Mouse (Mus musculus): ENCODE data around the gene Slc15a1. TPM values are rescaled to one million over a fixed set of nuclear protein-coding genes. Genes with fewer than 3 reads are reported as not detected.

Slc15a1 gene
- polyA plus RNA-seq, 1 experiment = 0.07 TPM

DNA sequence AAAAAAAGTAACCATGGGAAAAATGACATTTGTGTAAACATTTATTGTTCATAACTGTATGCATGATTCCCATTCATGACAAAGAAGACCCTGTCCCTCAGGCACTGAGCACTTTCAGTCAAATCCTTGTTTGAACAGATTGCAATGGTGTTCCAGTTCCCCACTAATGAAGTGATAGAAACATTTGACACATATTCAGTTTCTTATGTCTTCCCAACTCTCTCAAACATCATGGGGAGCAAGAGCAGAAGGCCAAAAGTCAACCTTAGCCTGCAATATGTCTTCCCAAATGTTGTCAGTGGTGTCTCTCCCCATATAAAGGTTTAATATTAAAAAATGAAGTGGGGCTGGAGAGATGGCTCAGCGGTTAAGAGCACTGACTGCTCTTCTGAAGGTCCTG lies 19.3 kb downstream of the Slc15a1 start:
- TF ChIP-seq CTCF (IDR thresholded peaks at IDR 0.05; ENCODE audit: borderline replicate concordance, extremely low read depth, insufficient read depth, insufficient read length) = no peak
- TF ChIP-seq POLR2A (IDR thresholded peaks at IDR 0.05; ENCODE audit: borderline replicate concordance, extremely low read depth, insufficient read depth, insufficient read length, poor library complexity, severe bottlenecking) = no peak
- no peak for DNase-seq (ENCODE audit: low read depth)

DNA sequence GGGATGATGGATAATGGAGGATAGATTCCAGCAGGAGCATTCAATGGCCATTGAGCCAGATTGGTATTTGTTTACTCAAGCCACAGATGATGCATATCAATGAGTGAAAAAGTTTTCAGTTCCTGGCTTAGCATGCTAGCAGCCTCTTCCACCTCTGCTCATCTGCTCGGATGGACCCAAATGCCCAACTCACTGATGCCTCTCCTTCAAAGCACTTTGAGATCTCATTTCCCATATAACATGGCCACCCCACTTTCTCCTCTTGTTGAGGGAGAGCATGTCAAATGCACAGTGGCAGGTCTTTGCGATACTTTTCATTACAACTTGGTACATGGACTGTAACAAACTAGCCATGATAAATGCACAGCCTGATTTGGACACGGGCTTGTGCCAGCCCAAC lies 20.6 kb downstream of the Slc15a1 start:
- no peak for DNase-seq (ENCODE audit: low read depth)

DNA sequence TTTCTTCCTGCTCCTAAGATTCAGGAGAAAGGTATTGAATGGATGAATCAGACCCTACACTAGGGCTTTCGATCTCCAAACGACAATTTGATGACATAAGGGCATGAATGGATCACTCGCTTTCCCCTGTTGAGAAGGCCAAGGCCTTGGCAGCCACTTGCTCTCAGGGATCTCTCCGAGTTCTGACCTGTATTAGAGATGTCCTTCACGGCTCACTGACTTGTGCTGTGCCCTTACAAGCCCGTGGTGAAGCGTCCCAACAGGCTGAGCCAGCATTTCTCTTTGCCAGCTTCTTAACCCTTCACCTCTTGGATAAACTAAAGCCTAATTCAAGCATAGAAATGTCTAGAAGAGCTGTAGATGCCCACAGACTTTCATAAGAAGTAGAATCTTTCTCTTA lies 22.9 kb downstream of the Slc15a1 start:
- no peak for DNase-seq (ENCODE audit: low read depth)
- TF ChIP-seq CTCF (IDR thresholded peaks at IDR 0.05; ENCODE audit: borderline replicate concordance, extremely low read depth, insufficient read depth, insufficient read length) (no peak), POLR2A (IDR thresholded peaks at IDR 0.05; ENCODE audit: borderline replicate concordance, extremely low read depth, insufficient read depth, insufficient read length, poor library complexity, severe bottlenecking) (no peak)

More for the DNA sequence above, 20.6 kb downstream of the Slc15a1 start:
- TF ChIP-seq CTCF (IDR thresholded peaks at IDR 0.05; ENCODE audit: borderline replicate concordance, extremely low read depth, insufficient read depth, insufficient read length) = no peak
- no peak for TF ChIP-seq POLR2A (IDR thresholded peaks at IDR 0.05; ENCODE audit: borderline replicate concordance, extremely low read depth, insufficient read depth, insufficient read length, poor library complexity, severe bottlenecking)

DNA sequence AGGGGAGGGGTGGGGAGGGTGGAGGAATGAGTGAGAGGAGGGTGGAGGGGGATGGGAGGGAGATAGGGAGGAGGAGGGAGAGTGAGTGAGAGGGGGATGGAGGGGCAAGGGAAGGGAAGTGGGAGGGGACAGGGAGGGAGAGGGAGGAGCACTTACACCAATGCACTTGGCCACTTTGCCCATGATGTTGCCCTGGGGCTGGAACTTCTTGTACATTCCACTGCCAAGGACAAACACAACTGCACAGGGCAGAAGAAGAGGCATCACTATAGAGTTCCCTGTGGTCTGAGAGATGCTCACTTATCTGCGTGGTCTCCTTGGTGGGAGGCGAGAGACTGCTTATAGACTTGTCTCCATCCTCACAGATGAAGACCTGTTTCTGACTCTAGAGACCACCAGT lies 23.5 kb downstream of the Slc15a1 start:
- no peak for TF ChIP-seq CTCF (IDR thresholded peaks at IDR 0.05; ENCODE audit: borderline replicate concordance, extremely low read depth, insufficient read depth, insufficient read length)
- TF ChIP-seq POLR2A (IDR thresholded peaks at IDR 0.05; ENCODE audit: borderline replicate concordance, extremely low read depth, insufficient read depth, insufficient read length, poor library complexity, severe bottlenecking) = no peak

DNA sequence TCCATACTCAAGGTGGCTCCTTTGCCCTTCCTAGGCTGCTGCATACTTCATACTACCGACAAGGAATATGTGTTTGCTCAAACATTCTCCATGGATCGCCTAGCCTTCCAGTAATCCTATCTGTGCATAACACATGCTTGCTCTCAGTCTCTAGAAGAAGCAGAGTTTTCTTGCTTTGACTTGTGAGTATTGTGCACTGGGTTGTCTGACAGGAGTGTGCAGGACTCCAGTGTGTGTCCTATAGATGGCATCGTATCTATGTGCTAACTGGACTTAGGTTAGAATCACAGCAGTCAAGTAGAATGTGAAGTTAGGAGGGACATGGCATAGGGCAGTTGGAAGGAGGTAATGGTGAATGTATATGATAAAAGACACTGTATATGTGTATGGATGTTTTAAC lies 26.0 kb downstream of the Slc15a1 start:
- TF ChIP-seq POLR2A (IDR thresholded peaks at IDR 0.05; ENCODE audit: borderline replicate concordance, extremely low read depth, insufficient read depth, insufficient read length, poor library complexity, severe bottlenecking) (no peak), CTCF (IDR thresholded peaks at IDR 0.05; ENCODE audit: borderline replicate concordance, extremely low read depth, insufficient read depth, insufficient read length) (no peak)
- no peak for DNase-seq (ENCODE audit: low read depth)

More for the DNA sequence above, 23.5 kb downstream of the Slc15a1 start:
- no peak for DNase-seq (ENCODE audit: low read depth)

DNA sequence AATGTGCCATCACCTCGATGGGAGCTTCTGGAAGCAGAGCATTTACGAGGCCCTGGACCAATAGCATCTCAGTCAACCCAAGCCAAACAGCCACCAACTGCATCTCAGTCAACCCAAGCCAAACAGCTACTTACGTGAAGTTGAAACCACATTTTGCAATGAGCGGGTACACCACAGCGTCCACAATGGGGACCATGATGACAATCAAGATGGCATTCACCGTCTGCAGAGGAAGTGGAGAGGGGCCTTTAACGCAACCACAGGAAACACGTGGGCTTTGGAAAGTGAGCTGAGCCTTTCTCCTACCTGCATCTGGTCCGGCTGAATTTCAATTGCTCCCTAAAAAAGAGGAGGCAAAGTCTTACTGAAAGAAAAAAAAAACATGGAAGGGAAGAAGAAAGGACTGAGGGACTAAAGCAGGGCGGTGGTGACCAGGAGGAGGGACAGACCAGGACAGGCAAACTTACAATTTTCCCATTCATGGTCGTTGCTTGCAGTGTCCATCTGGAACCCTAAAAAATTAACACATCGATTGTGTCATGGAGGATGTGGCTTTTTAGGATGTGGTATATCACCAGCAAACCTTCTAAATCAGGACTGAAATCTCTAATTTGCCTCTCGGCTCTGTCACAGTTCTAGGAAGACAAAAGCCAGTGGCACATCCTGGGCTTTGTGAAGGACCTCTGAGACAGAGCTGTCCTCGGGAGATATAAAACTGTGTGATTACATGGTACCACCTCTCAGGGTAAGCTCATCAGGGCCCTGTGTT lies 26.9 kb downstream of the Slc15a1 start:
- DNase-seq (ENCODE audit: low read depth) = no peak
- no peak for TF ChIP-seq CTCF (IDR thresholded peaks at IDR 0.05; ENCODE audit: borderline replicate concordance, extremely low read depth, insufficient read depth, insufficient read length)
- TF ChIP-seq POLR2A (IDR thresholded peaks at IDR 0.05; ENCODE audit: borderline replicate concordance, extremely low read depth, insufficient read depth, insufficient read length, poor library complexity, severe bottlenecking) = no peak

DNA sequence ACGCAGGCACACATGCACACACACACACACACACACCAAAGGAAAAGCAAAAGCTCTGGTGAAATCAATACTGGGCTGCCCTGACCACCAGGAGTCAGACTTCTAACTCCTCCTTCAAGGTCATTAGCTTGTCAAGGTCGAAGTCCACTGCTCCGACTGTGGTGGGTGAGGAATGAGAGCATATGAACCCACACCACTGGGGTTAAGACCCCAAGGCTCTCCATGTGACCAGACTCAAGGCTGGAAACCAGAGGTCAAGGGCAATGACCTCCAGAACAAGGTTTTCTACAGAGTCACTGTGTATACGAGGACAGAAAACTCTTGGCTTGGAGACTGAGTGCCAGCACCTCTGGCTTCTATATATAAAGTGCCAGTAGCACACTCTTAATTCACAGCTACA lies 31.2 kb downstream of the Slc15a1 start:
- TF ChIP-seq POLR2A (IDR thresholded peaks at IDR 0.05; ENCODE audit: borderline replicate concordance, extremely low read depth, insufficient read depth, insufficient read length, poor library complexity, severe bottlenecking) (no peak), CTCF (IDR thresholded peaks at IDR 0.05; ENCODE audit: borderline replicate concordance, extremely low read depth, insufficient read depth, insufficient read length) (no peak)
- DNase-seq (ENCODE audit: low read depth) = no peak

DNA sequence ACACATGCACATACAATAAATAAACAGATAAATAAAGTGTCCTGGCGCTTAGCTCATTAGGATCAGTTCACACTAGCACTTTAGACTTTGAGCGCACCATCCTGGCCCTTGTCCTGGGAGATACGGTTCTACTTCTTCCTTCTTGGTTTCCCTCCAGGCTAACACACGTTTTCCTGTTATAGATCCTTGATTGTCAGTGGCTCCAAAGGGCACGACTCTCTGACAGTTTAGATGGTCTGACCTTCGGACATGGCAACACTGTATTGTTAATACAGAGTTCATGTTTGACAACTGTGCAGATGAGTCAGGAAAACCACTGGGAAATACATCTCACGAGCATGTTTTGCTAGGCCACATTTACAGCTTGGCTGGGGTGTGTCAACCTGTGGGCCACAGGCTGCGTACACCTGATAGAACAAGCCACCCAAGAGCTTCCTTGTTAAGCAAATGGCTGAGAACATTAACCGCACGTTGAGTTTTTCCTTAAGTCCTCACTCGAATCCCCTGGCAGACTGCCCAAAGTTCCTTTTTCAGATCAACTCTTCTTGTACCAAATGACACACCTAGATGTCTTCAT lies 33.4 kb downstream of the Slc15a1 start:
- TF ChIP-seq CTCF (IDR thresholded peaks at IDR 0.05; ENCODE audit: borderline replicate concordance, extremely low read depth, insufficient read depth, insufficient read length) = no peak
- no peak for TF ChIP-seq POLR2A (IDR thresholded peaks at IDR 0.05; ENCODE audit: borderline replicate concordance, extremely low read depth, insufficient read depth, insufficient read length, poor library complexity, severe bottlenecking)
- no peak for DNase-seq (ENCODE audit: low read depth)

DNA sequence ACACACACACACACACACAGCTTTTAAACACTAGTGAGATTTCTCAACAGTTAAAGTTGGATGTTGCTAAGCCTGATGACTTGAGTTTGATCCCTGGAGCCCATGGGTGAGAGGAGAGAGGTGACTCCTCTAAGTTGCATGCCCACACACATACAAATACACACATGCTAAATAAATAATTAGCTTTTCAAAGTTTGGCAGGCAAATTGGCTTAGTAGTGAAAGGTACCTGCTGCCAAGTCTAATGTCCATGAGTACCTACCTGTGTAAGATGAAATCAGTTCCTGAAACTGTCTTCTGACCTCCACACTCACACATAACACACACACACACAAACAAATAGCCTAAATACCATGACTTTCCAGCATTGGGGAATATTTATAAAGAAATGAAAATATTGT lies 35.5 kb downstream of the Slc15a1 start:
- no peak for DNase-seq (ENCODE audit: low read depth)
- TF ChIP-seq CTCF (IDR thresholded peaks at IDR 0.05; ENCODE audit: borderline replicate concordance, extremely low read depth, insufficient read depth, insufficient read length) (no peak), POLR2A (IDR thresholded peaks at IDR 0.05; ENCODE audit: borderline replicate concordance, extremely low read depth, insufficient read depth, insufficient read length, poor library complexity, severe bottlenecking) (no peak)

GRCm38 (mm10) chr14:121467646-121468045 lies 37.4 kb downstream of the Slc15a1 start:
- DNase-seq (ENCODE audit: low read depth) = no peak
- TF ChIP-seq POLR2A (IDR thresholded peaks at IDR 0.05; ENCODE audit: borderline replicate concordance, extremely low read depth, insufficient read depth, insufficient read length, poor library complexity, severe bottlenecking) (no peak), CTCF (IDR thresholded peaks at IDR 0.05; ENCODE audit: borderline replicate concordance, extremely low read depth, insufficient read depth, insufficient read length) (no peak)

DNA sequence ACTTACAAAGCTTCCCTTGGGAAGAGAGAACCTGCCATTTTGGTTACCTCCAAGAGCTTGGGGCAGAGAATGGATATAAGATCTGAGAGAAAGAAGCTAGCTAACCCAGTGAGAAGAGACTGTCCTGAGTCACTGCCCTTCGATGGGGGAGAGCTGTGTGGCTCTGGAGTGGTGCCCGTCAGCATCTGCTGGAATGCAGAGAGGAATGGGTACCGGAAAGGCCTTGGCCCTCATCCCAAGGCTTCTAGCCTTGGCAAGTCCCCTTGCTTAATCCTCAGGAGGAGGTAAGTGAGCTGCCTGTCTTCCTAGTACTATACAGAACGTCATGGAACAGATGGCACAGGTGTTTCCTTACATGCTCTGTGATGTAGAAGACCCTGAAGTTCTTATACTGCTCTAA lies 38.6 kb downstream of the Slc15a1 start:
- TF ChIP-seq POLR2A (IDR thresholded peaks at IDR 0.05; ENCODE audit: borderline replicate concordance, extremely low read depth, insufficient read depth, insufficient read length, poor library complexity, severe bottlenecking) (no peak), CTCF (IDR thresholded peaks at IDR 0.05; ENCODE audit: borderline replicate concordance, extremely low read depth, insufficient read depth, insufficient read length) (no peak)

DNA sequence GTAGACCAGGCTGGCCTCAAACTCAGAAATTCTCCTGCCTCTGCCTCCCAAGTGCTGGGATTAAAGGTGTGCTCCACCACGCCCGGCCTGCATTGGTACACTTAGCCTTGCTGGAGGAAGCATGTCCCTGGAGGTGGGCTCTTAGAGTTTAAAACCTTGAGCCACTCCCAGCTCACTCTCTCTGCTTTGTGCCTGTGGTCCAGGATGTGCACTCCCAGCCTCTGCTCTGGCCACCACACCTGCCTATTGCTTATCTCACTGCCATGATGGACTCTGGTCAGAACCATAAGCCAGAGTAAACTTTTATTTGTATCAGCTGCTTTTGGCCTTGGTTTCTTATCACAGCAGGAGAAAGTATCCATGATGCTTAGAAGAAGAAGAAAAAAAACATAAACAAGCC lies 40.7 kb downstream of the Slc15a1 start:
- DNase-seq (ENCODE audit: low read depth) = no peak
- no peak for TF ChIP-seq POLR2A (IDR thresholded peaks at IDR 0.05; ENCODE audit: borderline replicate concordance, extremely low read depth, insufficient read depth, insufficient read length, poor library complexity, severe bottlenecking)
- no peak for TF ChIP-seq CTCF (IDR thresholded peaks at IDR 0.05; ENCODE audit: borderline replicate concordance, extremely low read depth, insufficient read depth, insufficient read length)

More for the DNA sequence above, 38.6 kb downstream of the Slc15a1 start:
- no peak for DNase-seq (ENCODE audit: low read depth)

Data from brain, embryonic 14.5 days (tissue).